Mouse (Mus musculus) heart, adult 18-20 months (tissue): ENCODE measurements at regions not wholly inside any gene's neighbourhood (a gene's known extent, or its start where the extent isn't known, plus 50 kb on each side); places are given as distances from the start of the nearest gene placed in this dataset.
A peak's percentile ranks its signal among the peaks of the same experiment; 100 is the strongest.
"Not testable (repeated sequence)": the region's sequence is repeated elsewhere in the genome, so short reads cannot be mapped to it uniquely, and the experiment has no call there.

ENCODE experiments used
- DNase-seq, 2 experiments: peaks; one replicate each; pipeline ENCODE4 v3.0.0; 2021 to 2022; ENCODE audit warnings: mixed read lengths in 1 of 2

DNA sequence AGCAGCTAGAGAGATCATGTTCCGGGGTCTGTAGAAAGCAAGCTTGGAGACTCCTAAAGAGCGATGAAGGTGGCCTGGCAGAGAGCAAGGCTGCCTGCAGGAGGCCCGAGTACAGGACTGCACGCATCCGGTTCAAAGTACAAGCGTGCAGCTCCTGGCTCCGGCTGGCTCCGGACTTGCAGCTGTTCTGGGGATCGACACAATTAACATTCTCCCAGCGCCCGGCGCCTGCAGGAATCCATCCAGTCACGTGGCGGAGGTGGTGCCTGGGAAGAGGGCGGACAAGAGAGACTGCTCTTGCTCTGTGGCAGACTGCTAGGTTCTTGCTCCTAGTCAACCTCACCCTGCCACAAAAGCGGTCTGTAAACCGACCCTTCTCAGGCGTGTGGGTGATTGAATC lies 86.9 kb downstream of the Bdh1 start:
- peak; percentile 86 to 92 for DNase-seq

DNA sequence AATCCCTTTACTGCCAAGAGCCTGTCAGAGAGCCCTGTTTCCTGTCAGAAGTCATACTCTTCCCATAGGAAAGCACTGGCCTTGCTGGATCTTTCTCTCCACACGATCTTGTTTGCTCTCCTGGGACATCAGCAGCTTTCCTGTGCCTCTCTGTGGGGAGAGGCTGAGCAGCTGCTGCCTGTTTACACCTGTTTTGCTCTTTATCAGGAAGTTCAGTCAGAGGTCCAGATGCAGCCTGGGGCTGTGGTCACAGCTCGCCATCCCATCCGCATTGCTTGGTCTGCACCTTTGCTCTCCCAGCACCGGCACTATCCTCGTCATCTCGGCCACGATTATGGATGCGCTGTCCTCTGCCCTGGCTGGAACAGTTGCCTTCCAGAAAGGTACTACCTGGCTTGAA lies 88.0 kb downstream of the Bdh1 start:
- DNase-seq = peak in 1 of 2 experiments; percentile 11

DNA sequence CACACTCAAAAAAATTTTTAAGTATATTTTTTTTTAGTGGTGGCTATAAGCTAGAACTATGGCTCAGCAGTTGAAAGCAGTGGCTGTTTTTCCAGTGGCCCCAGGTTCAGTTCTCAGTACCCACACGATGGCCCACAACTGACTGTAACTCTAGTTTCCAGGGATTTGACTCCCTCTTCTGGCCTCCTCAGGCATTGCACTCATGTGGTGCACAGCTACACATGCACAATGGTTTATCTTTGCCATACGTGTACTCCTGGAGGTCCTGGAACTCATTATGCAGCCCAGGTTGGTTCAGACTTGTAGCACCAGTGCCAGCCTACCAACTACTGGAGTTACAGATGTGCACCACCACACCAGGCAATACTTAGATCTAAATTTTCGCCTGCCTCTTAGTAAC lies 96.7 kb downstream of the Bdh1 start:
- DNase-seq = no peak

DNA sequence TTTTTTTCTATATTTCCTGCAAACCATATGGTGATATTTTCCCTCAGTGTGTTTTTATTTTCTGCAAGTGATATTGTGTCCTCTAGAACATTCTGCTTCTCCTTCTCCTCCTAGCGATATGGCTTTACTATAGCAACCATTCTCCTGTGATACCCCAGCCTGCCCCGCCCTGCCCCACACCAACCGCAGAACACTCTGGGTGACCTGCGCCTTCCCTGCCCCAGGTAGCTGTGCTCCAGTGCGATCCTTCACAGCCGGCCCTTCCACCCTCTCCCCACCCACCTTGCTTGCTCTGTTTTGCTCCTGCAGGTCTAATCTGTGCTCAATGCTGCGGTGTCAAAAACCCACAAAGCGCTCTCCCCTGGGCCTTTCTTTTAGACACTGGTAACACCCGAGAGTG lies 98.0 kb downstream of the Bdh1 start:
- DNase-seq = no peak

DNA sequence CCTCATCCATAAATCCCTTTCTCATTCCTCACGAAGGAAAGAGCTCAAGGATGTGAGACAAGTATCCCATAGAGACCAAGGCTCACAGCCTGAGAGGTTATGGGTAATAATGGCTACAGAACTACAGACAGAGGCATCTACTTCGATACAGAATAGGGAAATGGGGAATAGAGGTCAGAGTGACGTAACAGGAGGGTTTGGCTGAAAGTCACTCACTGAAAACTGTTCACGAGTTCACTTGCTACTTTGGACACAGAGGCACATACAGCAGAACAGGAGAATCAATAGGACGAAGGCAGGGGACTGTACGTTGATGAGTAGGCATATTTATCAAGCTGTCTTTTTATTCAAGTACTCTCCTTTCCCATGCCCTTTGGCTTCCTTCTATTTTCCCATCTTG lies 99.7 kb downstream of the Bdh1 start:
- DNase-seq = no peak

DNA sequence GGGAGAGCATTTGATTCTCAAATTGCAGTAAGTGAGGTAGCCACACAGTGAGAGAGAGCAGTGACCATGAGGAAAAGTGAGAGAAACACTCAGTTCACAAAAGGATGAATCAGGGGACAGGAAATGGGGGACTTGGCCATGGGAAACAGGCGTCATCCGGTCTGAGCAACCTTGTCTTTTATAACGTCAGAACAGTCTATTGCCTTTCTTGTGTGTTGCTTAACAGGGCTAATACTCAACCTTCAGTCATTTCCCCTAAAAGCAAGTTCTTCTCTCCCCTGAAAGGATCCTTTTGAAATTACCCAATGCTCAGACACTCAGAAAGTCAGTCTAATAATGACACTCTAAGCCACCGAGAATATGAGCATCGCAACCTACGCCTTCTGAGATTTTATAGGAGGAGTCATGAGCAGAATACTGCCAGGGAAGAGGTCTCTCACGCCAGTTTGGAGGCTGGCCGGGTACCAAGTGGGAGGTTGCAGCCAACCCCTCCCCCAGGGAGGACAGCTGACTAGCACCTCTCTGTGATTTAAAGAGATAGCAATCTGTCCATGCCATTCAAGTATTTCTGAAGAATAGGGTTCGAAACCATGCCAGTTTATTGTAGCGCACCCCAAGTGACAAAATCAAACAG lies 104.7 kb downstream of the Bdh1 start:
- DNase-seq = no peak

DNA sequence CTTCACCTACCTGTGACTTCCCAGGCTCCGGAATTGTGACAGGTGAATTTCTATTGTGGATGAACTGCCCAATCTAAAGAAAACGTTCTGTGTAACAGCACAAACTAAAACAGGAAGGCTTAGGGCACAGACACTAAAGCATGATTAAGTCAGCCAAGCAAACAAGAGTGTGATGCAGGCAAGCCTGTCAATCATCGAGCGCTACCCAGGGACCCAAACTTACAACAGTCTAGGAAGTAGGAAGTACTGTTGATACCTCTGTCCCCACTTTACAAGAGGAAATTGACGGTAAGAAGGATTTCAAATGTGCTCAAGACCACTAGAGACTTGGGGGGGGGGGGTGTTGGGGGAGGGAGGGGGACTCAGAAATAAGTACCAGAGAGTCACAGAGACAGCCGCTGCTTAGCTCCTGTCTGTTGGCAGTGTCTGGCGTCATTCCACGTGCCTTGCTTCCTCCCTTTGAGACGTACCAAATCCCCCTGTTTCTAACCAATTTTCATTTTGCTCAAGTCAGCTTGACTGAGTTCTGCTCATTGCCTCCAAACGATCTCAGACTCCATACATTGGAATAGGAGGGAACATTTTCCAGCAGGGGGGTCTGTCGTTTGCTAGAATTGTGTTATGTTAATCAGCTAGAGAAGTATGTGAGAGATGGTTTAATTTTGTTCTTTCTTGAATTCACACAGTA lies 106.7 kb downstream of the Bdh1 start:
- DNase-seq = no peak

DNA sequence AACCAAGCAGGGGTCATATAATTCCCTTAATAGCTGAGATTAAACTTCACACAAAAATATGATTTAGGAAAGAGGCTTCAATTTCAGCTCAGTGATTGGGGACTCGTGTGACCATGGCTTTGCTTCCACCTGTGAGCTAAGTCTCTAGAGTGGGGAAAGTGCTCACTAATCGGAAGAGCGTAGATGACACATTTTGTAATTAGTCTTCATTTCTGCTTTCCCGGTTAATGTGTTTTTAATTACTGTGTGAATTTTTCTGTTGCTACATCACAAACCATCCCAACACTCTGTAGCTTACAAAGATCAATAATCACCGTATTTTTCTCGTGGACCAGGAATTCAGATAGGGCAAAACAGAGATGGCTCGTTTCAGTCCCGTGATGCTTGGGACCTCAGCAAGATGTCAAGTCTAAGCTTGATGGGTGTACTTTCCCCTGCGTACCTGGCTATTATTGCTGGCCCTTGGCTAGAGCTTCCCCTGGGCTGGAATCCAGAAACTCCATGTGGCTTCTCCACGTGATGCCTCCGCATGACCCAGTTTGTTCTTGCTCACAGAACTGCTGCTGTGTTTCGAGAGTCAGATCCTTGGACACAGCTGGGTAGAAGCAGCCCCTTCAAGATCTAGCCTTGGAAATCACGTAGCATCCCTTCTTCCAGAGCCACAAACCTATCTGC lies 107.3 kb downstream of the Bdh1 start:
- DNase-seq = peak; percentile 62 to 76

DNA sequence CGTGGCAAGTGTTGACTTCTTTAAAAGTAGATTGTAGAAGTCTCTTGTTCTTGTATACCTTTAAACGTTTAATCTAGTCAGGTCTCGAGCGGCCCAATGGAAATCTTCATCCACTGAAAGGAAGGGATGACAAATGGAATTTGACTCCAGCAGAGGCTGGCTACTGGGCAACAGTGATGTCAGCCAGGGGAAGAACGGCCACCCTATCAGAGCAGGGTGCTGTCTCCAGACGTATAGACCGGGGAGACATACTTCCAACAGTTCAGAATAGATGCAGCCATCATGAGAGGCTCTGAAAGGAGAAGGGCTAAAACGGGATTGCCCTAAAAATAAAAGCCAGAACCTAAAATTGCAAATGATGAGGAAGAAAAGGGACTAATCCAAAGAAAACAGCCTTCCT lies 108.0 kb downstream of the Bdh1 start:
- DNase-seq = no peak

DNA sequence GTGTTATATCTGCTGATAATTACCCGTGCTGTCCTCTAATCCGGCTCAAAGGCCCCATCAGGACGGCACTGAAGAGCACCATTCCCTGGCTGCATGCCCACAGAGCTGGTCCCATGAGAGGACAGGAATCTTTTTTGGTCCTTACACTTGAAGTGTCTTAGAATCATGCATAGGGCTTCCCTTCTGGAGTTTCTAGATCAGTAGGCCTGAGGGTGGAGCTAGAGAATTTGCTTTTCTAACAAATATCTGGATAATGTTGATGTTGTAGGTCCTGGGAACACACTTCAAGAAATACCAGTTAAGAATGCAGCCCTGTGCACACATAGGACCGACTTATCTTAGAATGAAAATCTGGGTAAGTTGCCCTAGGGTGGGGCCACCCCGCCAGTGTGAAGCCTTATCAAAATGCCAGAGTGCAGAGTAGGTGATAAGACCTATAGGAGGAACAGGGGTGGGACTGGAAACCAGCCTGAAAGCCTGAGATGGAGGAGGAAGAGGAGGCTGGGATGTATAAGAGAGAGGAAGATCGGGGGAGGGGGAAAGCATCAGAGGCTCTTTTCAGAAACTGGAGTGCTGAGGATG lies 111.2 kb downstream of the Bdh1 start:
- DNase-seq = no peak

DNA sequence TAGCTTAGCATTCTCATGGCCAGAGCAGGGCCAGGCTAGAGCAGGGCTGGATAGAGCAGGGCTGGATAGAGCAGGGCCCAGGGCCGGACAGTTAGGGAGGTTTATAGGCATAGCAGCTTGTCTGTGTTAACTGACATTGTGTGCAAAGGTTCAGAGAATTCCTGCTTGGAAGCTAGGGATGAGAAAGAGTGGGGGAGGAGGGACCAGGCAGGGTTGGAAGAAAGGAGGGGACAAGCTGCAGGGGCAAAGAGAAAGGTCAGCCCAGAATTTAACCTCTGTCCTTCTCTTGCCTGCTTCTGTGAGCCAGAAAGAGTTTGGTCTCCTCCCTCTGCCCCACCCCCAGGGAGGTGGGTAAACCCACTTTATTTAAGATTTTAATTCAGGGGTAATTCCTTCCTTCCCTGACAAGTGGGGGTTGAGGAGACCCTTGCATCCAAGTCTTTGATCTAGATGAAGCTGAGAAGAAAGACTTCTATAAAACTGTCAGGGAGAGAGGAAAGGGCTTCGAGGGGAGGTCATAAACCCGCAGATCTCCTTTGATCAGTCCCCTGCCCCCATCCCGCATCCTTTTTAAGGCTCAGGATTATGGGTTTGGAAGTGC lies 112.9 kb downstream of the Bdh1 start:
- no peak for DNase-seq

DNA sequence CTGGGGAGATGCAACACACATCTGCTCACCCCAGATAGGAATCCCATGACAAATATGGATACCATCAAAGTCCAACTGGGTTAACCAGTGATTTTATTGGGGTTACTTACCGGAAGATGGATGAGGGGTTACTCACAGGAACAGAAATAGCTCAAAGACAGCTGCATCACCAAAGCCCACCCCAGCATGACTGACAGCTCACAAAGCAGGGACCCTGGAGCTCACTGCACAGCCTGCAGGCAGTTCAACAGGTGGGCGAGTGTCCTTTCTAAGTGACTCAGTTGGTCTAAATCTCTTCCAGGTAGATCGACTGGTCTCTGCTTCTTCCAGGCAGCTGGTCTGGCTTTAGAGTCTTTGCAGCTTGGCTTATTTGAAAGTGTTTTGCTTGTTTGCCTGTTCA lies 114.2 kb downstream of the Bdh1 start:
- DNase-seq = no peak

DNA sequence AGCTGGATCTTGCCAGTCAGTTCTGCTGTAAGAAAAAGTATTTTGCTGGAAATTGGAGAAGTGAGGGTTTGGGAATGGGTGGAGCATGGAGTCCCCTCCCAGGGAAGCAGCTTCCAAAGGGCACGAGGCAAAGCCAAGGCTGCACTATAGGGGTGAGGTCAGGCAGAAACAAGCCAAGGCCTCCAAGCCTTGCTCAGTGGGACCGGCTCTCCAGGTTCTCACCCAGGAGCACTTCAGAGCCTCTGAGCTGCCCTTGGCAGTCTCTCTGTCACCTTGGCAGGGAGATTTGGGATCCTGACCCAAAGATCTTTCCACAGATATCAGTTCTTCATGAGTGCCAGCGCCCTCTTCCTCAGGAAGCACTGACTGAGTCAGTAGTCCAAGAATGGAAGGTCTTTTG lies 116.5 kb downstream of the Bdh1 start:
- DNase-seq = no peak

DNA sequence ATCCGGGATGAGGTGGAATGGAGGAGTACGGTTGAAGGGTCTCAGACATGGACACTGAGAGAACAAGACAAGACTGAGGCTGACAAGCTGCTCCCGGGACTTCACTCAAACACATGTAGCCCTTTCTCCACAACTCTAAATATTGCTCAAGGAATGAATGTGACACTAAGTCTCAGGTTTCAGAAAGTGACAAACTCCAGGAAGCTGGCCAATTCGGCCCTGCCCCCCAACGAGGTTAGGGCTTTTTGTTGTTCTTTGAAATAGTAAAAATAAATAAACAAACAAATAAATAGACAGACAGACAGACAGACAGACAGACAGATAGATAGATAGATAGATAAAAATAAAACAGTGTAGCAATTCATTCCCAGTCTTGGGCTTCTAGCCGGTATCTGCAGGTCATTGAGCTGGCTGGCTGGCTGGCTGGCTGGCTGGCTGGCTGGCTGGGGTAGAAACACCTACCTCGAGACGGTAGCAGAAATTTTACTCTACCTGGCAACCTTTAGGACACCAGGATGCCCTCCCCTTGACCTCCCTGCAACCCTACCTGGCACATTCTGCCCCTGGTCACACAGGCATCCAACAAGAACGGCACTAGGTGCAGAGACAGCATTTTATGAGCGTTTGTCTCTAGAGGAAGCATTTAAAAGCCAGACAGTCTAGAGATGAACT lies 119.6 kb upstream of the Dlg1 start:
- DNase-seq = no peak

DNA sequence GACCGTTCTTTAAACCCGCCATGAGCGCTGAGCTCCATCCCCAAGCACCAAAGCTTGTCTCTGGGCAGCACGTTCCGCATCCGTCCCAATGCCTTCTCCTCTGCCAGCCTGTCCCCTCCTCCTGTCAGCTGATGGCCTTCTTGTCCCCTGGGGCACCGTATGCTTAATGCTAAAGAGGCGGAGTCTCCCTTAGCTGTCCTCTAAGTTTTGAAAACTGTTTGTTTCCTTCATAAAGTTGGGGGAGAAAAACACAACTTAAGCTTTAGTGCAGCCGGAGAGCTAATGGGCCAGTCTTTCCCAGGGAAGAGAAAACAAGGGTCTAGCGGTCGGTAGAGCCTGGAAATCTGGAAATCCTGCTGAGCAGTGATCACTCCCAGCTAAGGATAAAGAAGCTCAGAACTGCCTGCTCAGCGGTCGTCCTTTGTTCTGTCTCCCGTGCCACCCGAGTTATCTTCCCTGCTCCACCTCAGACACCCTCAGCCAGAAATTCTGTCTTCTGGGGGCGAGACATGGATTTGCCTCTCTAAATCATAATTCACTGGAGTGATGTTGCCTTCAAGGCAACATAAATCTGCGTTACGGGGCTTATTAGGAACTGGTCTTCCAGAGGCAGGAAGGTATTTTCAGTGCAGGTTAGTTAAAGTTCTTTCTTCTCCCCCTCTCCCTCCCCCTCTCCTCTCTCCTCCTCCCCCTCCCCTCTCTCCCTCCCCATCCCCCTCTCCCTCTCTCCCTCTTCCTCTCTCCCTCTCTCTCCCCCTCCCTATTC lies 117.0 kb upstream of the Dlg1 start:
- DNase-seq = no peak

DNA sequence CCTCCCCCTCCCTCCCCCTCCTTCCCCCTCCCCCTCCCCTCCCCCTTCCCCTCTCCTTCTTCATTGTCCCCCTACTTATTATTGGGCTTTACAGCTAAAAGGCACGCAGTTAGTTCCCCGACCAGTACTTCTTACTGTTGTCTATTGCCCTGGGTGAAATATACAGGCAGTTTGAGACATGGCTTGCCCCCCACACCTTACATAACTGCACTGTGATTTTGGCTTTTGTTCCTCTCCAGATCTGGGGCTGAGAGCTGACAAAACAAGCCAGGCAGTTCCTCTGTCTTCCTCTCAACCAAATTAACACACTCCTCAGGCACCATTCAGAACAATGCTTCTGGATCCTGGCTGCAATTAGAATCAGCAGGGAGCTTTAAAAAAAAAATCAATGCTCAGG lies 116.4 kb upstream of the Dlg1 start:
- DNase-seq = no peak

DNA sequence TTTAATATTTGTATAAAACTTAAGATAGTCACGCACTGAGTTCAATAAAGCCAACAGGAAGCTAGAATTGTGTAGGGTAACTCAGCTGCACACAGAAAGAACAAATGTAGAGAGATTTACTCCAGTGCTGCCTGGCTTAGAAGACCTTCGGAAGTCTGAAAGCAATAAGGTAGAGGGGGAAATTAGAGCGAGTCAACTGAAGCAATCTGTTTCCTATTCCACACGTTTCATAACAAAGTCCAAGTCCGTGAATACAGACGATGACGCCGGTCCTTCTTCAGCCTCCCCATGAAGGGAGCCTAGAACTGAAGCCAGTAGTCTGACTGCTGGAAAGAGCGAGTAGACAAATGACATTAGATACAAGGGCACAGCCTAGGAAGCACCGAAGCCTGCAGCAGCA lies 115.9 kb upstream of the Dlg1 start:
- DNase-seq = no peak

DNA sequence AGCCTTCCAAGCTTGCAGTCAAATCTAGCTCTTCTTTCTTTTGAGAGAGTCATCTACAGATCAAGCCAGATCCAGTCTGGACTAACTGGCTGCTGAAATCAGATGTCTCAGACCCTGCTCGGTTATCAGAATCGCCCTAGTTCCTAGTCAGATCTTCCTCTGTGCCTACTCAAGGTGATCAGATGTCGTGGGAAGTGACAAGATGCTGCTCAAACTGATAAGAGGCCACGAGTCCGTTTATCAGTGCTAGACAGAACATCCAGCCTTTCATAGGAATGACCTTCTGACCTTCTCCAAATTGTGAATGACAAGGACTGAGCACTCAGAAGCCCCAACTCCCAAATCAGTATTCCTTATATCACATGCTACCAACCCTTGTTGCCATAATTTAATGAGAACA lies 113.3 kb upstream of the Dlg1 start:
- no peak for DNase-seq

DNA sequence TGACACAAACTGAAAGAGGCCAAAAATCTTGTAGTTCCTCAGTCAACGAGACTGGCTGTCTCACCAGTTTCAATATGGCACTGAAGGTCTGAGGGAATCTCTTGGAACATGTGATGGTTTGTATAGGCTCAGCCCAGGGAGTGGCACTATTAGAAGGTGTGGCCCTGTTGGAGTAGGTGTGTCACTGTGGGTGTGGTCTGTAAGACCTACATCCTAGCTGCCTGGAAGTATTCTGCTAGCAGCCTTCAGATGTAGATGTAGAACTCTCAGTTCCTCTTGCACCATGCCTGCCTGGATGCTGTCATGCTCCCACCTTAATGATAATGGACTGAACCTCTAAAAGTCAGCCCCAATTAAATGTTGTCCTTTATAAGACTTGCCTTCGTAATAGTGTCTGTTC lies 112.7 kb upstream of the Dlg1 start:
- not testable (repeated sequence) for DNase-seq

DNA sequence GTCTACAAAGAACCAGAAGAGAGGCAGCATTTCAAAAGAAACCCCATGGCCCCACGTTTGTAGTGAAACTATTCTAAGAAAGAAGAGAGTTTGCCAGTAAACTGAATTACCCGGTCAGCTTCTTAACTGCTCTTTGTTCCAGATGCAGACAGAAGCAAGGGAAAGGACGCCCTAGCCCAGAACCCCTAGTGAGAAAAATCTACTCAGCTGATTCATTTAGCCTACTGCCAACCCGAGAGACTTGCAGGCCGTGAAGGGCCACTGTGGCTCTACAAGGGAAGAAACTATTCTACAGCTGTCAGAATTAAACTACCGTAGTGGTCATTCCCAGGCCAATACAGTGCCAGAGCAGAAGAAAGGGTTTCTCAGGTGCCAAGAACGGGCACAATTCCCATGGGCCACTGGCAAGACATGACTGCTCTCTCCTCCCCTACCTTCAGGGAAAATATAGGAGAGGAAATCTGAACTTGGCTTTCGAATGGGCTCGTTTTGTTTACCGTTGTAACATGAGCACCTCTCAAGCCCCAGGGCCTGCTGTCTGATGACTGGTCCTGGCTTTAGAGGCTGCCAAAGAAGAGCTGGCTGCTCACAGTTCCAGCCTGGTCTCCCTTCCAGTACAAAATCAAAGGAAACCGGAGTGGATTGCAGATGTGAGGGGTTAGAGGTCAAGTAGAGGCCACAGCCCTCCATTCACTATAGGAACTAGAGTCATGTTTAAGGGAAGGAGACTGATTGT lies 111.7 kb upstream of the Dlg1 start:
- DNase-seq = no peak
